Mouse (Mus musculus) lung, postnatal 0 days (tissue): ENCODE results near the gene Exoc3l. TPM values are rescaled to one million over a fixed set of nuclear protein-coding genes. Genes with fewer than 3 reads are reported as not detected.

Experiments used
- ATAC-seq: fragments of 200-750 bp; cut with Nextera tagmentation; 2 replicates; pipeline ENCODE4 v1.8.0; 2017; ENCODE audit warnings: moderate library complexity
- DNase-seq: peaks from one replicate; pipeline ENCODE4 v3.0.0-alpha.2; 2016; ENCODE audit warnings: low spot score
- H3K27ac ChIP-seq: fragments of 300-500 bp; sonication (generic); 2 replicates; pipeline ENCODE4 v1.5.1; 2014; ENCODE audit warnings: antibody characterized with exemption, mild to moderate bottlenecking, low read length, mixed read lengths
- H3K27me3 ChIP-seq: fragments of 300-500 bp; sonication (generic); replicated peaks from 2 replicates; pipeline ENCODE4 v1.6.1; 2014; ENCODE audit warnings: low read length, mixed read lengths; ENCODE audit not compliant: insufficient read depth
- H3K36me3 ChIP-seq: fragments of 300-500 bp; sonication (generic); 2 replicates; pipeline ENCODE4 v1.6.1; 2014; ENCODE audit warnings: low read length, mixed read lengths; ENCODE audit not compliant: insufficient read depth
- H3K4me1 ChIP-seq: fragments of 300-500 bp; sonication (generic); 2 replicates; pipeline ENCODE4 v1.6.1; 2014; ENCODE audit warnings: antibody characterized with exemption, low read depth, low read length, mixed read lengths; ENCODE audit not compliant: insufficient read depth
- H3K4me2 ChIP-seq: fragments of 300-500 bp; sonication (generic); replicated peaks from 2 replicates; pipeline ENCODE4 v1.6.1; 2014; ENCODE audit warnings: low read depth, mild to moderate bottlenecking, low read length, moderate library complexity, mixed read lengths
- H3K4me3 ChIP-seq: fragments of 300-500 bp; sonication (generic); 2 replicates; pipeline ENCODE4 v1.5.1; 2014; ENCODE audit warnings: low read depth, low read length
- H3K9ac ChIP-seq: fragments of 300-500 bp; sonication (generic); replicated peaks from 2 replicates; pipeline ENCODE4 v1.6.1; 2014; ENCODE audit warnings: low read depth, mild to moderate bottlenecking
- H3K9me3 ChIP-seq: fragments of 300-500 bp; sonication (generic); 2 replicates; pipeline ENCODE4 v1.6.1; 2016; ENCODE audit warnings: low read length, mixed read lengths
- CTCF ChIP-seq: IDR thresholded peaks from 2 replicates; pipeline ENCODE4 v1.5.1; 2016; ENCODE audit warnings: antibody characterized with exemption, mild to moderate bottlenecking
- EP300 ChIP-seq: IDR thresholded peaks from 2 replicates; pipeline ENCODE4 v1.6.1; 2016; ENCODE audit warnings: antibody characterized with exemption, mild to moderate bottlenecking, control low read depth
- WGBS: fragments of 180-500 bp; shearing (Covaris S2); extraction: QIAGEN DNeasy Blood & Tissue Kit; methylation state at CpG from one replicate; pipeline ENCODE4 v1.1.7; 2014; 5-methylcytosine and 5-hydroxymethylcytosine counted together
- polyA plus RNA-seq: library from polyadenylated mRNA; unstranded; fragments of >200 nt; fragmentation: Nextera tagmentation; extraction: Ambion mirVana; gene quantifications from 2 replicates; pipeline ENCODE4 v1.2.1, GENCODE M21; 2015

The Exoc3l gene
- polyA plus RNA-seq, 1 experiment from 2014 or later = 34.6 TPM

DNA sequence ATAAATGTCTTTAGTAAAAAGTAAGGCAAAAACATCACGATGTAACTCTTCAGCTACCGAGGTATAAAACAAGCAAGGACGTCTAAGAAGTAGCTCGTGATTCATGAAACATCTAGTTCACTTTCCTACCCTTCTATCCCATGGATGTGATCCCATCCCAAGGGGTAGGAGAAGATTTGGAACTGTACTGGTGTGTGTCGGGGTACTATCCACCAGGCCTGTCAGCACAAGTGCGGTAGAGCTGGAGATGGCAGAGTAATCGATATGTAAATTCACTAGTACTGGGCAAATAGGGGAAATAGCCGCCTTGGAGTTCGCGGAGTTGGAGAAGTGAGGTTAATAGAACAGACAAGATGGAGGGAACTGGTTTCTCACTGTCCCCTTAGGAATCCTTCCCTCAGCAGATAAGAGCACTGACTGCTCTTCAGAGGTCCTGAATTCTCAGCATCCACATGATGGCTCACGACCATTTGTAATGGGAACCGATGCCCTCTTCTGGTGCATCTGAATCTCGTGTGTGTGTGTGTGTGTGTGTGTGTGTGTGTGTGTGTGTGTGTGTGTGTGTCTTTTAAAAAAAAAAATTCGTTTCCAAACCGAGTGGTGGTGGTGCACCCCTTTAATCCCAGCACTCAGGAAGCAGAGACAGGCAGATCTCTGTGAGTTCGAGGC is 32.5 kb downstream of the Exoc3l start:
- Histone ChIP-seq H3K4me2 (peak overlapping the region; percentile 90), H3K9me3 (no peaks in the 10 kb centered on the region), H3K27ac (no peak overlapping the region), H3K4me3 (peak overlapping the region; percentile 63; the same call in 1 of the 2 replicates), H3K4me1 (peaks cover 25% of the 10 kb centered on the region), H3K9ac (no peak overlapping the region), H3K27me3 (peaks cover 21% of the 10 kb centered on the region; the same call in 1 of the 2 replicates), H3K36me3 (no peaks in the 10 kb centered on the region)
- ATAC-seq (no peak), DNase-seq (no peak)
- no peak for TF ChIP-seq EP300
- TF ChIP-seq CTCF = peak; percentile 28; the same call in 1 of the 2 replicates
- WGBS = 44% methylated on average over 15 of the region's 16 CpGs

DNA sequence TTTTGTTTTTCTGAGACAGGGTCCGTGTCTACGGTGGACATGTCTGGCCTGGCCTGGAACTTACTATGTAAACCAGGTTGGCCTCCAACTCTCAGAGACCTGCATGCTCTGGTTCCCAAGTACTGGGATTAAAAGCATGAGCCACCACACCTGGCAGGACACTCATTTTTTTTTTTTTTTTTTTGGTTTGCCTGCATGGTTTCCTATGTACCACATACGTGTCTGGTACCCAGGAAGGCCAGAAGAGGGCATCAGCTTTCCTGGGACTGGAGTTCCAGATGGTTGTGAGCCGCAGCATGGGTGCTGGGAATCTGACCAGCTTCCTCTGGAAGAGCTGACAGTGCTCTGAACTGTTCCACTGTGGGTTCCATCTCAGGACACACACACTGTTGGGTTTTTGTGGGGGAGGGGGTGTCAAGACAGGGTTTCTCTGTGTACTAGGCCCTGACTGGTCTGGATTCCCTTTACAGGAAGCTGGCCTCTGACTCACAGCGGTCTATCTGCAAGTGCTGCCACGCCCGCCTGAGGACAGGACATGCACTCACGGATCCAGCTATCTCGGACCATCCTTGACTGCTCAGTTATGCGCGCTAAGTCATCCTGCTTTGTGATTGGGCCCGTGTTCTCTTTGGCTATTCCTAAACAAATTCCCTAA is 34.4 kb downstream of the Exoc3l start:
- peaks cover 23% of the 10 kb centered on the region for H3K4me1 ChIP-seq
- H3K9ac ChIP-seq = no peak overlapping the region
- no peak overlapping the region for H3K27ac ChIP-seq
- ATAC-seq = no peak
- H3K36me3 ChIP-seq = no peaks in the 10 kb centered on the region
- DNase-seq = no peak
- no peak for TF ChIP-seq EP300
- 0 out of 2 replicates have a peak, but pooled peaks have one; percentile 10 for TF ChIP-seq CTCF
- peaks cover 6% of the 10 kb centered on the region; the same call in 1 of the 2 replicates for H3K27me3 ChIP-seq
- H3K9me3 ChIP-seq = no peaks in the 10 kb centered on the region
- H3K4me2 ChIP-seq = no peak overlapping the region
- WGBS = 86% methylated on average over 12 of the region's 12 CpGs
- no peak overlapping the region for H3K4me3 ChIP-seq

DNA sequence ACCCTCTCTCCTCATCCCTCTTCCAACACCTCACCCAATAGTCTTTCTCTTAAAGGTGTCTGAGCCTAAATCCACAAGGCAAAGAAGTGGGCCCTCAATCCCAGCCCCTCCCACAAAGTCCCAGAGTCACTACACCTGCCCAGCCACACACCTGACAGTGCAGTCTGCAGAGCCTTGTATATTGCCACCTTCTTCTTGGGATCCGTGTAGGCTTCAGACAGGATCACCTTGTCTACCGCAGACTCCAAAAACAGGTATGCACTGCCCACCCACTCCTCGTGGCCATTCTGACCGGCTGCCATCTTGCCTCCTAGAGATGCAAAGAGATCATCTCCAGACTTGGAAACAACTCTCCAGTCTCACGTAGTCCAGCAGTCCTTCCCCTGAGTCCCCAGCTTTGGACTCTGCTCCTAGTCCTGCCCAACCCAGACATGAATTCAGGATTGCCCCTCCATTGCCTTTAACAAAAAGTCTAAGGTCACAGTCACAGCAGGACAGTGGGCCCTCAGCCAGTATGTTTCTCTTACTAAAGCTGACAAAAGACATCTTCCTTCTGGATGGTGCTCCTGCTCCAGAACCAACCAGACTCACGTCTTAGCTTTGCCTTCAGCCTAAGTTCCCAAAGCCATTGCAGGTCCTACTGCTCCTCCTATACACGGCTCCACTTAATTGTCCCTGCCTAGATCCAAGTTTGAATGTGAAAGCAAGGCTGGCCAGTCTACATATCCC is 35.4 kb downstream of the Exoc3l start:
- DNase-seq (peak; percentile 61), ATAC-seq (peak; percentile 18)
- 0 out of 2 replicates have a peak, but pooled peaks cover 6% of the 10 kb centered on the region for H3K27me3 ChIP-seq
- H3K4me1 ChIP-seq = peaks cover 26% of the 10 kb centered on the region
- TF ChIP-seq CTCF = no peak
- TF ChIP-seq EP300 = no peak
- H3K9ac ChIP-seq = no peak overlapping the region
- H3K4me2 ChIP-seq = no peak overlapping the region
- H3K27ac ChIP-seq = no peak overlapping the region
- H3K4me3 ChIP-seq = no peak overlapping the region
- no peaks in the 10 kb centered on the region for H3K36me3 ChIP-seq
- no peaks in the 10 kb centered on the region for H3K9me3 ChIP-seq
- WGBS = 67% methylated on average over 7 of the region's 7 CpGs

- H3K36me3 ChIP-seq = no peaks in the 10 kb centered on the region
- peak overlapping the region; percentile 30 for H3K4me3 ChIP-seq
- H3K4me1 ChIP-seq = peaks cover 23% of the 10 kb centered on the region
- peak overlapping the region; percentile 67 for H3K4me2 ChIP-seq
- peak; percentile 100 for TF ChIP-seq CTCF
- TF ChIP-seq EP300 = no peak
- H3K27ac ChIP-seq = no peak overlapping the region
- ATAC-seq (peak; percentile 43), DNase-seq (peak; percentile 73)
- H3K27me3 ChIP-seq = 0 out of 2 replicates have a peak, but pooled peaks cover 6% of the 10 kb centered on the region
- 6% methylated on average over 30 of the region's 30 CpGs for WGBS
- 0 out of 2 replicates have a peak overlapping the region, but pooled peaks have one; percentile 3 for H3K9ac ChIP-seq
- no peaks in the 10 kb centered on the region for H3K9me3 ChIP-seq
Observed at GRCm38 (mm10) chr8:105259721-105260320, 36.1 kb downstream of the Exoc3l start.

DNA sequence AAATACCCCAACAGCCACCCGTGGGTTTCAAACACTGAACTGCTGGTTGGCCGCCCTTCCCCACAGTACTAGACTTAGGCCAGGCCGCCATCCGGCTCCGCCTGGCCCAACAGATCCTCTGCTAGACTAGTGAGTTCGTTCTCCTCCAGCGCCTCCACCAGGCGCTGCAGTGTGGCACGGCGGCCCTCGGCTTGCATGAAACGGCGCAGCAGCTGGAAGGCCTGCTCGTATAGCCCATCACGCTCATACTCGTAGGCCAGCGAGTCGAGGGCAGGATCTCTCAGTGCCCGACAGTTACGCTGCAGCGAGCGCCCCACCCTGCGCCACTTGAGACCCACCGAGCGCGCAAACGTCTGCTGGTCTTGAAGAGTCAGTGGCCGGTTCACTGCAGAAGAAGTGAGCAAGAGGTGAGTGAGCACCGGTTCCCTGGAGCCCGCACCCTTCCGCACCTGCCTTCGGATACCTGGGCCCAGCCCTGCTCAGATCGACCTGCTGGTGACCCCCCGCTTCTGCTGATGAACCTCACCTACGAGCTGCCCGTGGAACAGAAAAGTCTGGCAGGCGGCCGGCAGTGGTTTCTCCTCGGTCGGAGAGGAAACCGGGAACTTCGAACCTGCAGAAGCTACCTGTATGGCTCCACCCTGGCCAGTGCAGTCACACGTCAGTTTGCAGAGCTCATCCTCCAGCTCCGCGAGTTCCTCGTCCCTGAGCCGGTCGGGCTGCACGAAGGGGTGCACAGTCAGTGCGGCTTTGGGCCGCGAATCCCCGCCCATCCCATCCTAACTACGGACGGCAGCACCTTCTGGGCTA is 36.8 kb downstream of the Exoc3l start:
- Histone ChIP-seq H3K4me2 (peak overlapping the region; percentile 67), H3K4me1 (peaks cover 19% of the 10 kb centered on the region), H3K9ac (0 out of 2 replicates have a peak overlapping the region, but pooled peaks have one; percentile 3), H3K27ac (no peak overlapping the region), H3K9me3 (no peaks in the 10 kb centered on the region), H3K4me3 (peak overlapping the region; percentile 30), H3K27me3 (0 out of 2 replicates have a peak, but pooled peaks cover 6% of the 10 kb centered on the region), H3K36me3 (no peaks in the 10 kb centered on the region)
- TF ChIP-seq EP300 (no peak), CTCF (peak; percentile 53)
- 13% methylated on average over 55 of the region's 55 CpGs for WGBS
- ATAC-seq = peak; percentile 5; the same call in 1 of the 2 replicates
- peak; percentile 51 for DNase-seq
